Mouse (Mus musculus): Measurements from ENCODE around the gene Gm4131. TPM values are rescaled to one million over a fixed set of nuclear protein-coding genes. Genes with fewer than 3 reads are reported as not detected.
A peak's percentile ranks its signal among the peaks of the same experiment; 100 is the strongest.

Gm4131 gene
- polyA plus RNA-seq, 1 experiment from 2014 or later = not detected

- no peak overlapping the region for H3K4me3 ChIP-seq (ENCODE audit: low read depth, low read length)
These were observed 9.6 kb downstream of the Gm4131 start for GRCm38 (mm10) chr14:62557111-62557510.

GRCm38 (mm10) chr14:62555840-62556810 is 10.6 kb downstream of the Gm4131 start:
- H3K4me1 ChIP-seq (ENCODE audit: control insufficient read depth, insufficient read depth, low read length) = peaks cover 5% of the 10 kb centered on the region; the same call in 1 of the 2 replicates
- H3K4me3 ChIP-seq (ENCODE audit: low read depth, low read length) = peak overlapping the region; percentile 53
- peaks cover 20% of the 10 kb centered on the region for H3K27me3 ChIP-seq (ENCODE audit: control insufficient read depth, insufficient read depth, low read length)
- ATAC-seq (ENCODE audit: insufficient number of reproducible peaks, low FRiP score, low TSS enrichment, low read depth) = peak; percentile 47; the same call in 1 of the 2 replicates
- H3K27ac ChIP-seq (replicated peaks; ENCODE audit: low read depth, low read length) = no peak overlapping the region
- peak overlapping the region; percentile 96 for H3K4me2 ChIP-seq (ENCODE audit: low read depth, severe bottlenecking)
- H3K9me3 ChIP-seq (ENCODE audit: control insufficient read depth, low read length) = no peaks in the 10 kb centered on the region
- no peaks in the 10 kb centered on the region for H3K36me3 ChIP-seq (ENCODE audit: control insufficient read depth, insufficient read depth, low read length)
- WGBS = 14% methylated on average over 33 of the region's 38 CpGs
- DNase-seq (ENCODE audit: low spot score) = no peak
- H3K9ac ChIP-seq (ENCODE audit: low read length) = peak overlapping the region; percentile 60

More at GRCm38 (mm10) chr14:62557111-62557510, 9.6 kb downstream of the Gm4131 start:
- no peak overlapping the region for H3K27ac ChIP-seq (replicated peaks; ENCODE audit: low read depth, low read length)
- no peak for ATAC-seq (ENCODE audit: insufficient number of reproducible peaks, low FRiP score, low TSS enrichment, low read depth)
- H3K4me2 ChIP-seq (ENCODE audit: low read depth, severe bottlenecking) = no peak overlapping the region
- peaks cover 20% of the 10 kb centered on the region for H3K27me3 ChIP-seq (ENCODE audit: control insufficient read depth, insufficient read depth, low read length)
- no peak overlapping the region for H3K9ac ChIP-seq (ENCODE audit: low read length)
- no peaks in the 10 kb centered on the region for H3K36me3 ChIP-seq (ENCODE audit: control insufficient read depth, insufficient read depth, low read length)
- peaks cover 5% of the 10 kb centered on the region; the same call in 1 of the 2 replicates for H3K4me1 ChIP-seq (ENCODE audit: control insufficient read depth, insufficient read depth, low read length)
- no peak for DNase-seq (ENCODE audit: low spot score)
- no peaks in the 10 kb centered on the region for H3K9me3 ChIP-seq (ENCODE audit: control insufficient read depth, low read length)
- 80% methylated on average over 3 of the region's 3 CpGs for WGBS

- H3K4me2 ChIP-seq (ENCODE audit: low read depth, severe bottlenecking) = peak within 1 kb of the TSS; percentile 96
- 1% methylated on average over 49 of the region's 51 CpGs for WGBS
- H3K4me1 ChIP-seq (ENCODE audit: control insufficient read depth, insufficient read depth, low read length) = peaks cover 5% of the 10 kb centered on the region; the same call in 1 of the 2 replicates
- peaks cover 20% of the 10 kb centered on the region for H3K27me3 ChIP-seq (ENCODE audit: control insufficient read depth, insufficient read depth, low read length)
- peak within 1 kb of the TSS; percentile 60 for H3K9ac ChIP-seq (ENCODE audit: low read length)
- peak; percentile 76 for DNase-seq (ENCODE audit: low spot score)
- H3K4me3 ChIP-seq (ENCODE audit: low read depth, low read length) = peak within 1 kb of the TSS; percentile 53
- no peaks in the 10 kb centered on the region for H3K36me3 ChIP-seq (ENCODE audit: control insufficient read depth, insufficient read depth, low read length)
- no peaks in the 10 kb centered on the region for H3K9me3 ChIP-seq (ENCODE audit: control insufficient read depth, low read length)
- no peak within 1 kb of the TSS for H3K27ac ChIP-seq (replicated peaks; ENCODE audit: low read depth, low read length)
- peak; percentile 82 for ATAC-seq (ENCODE audit: insufficient number of reproducible peaks, low FRiP score, low TSS enrichment, low read depth)
These were observed 11.4 kb downstream of the Gm4131 start, which contains the start of gene Fam124a for GRCm38 (mm10) chr14:62555309-62555829. TSS of gene Fam124a (plus strand) at chr14:62555737.

- peaks cover 5% of the 10 kb centered on the region; the same call in 1 of the 2 replicates for H3K4me1 ChIP-seq (ENCODE audit: control insufficient read depth, insufficient read depth, low read length)
- no peak overlapping the region for H3K4me2 ChIP-seq (ENCODE audit: low read depth, severe bottlenecking)
- WGBS = 82% methylated on average over 5 of the region's 5 CpGs
- no peak overlapping the region for H3K27ac ChIP-seq (replicated peaks; ENCODE audit: low read depth, low read length)
- no peak overlapping the region for H3K9ac ChIP-seq (ENCODE audit: low read length)
- no peak for DNase-seq (ENCODE audit: low spot score)
- H3K9me3 ChIP-seq (ENCODE audit: control insufficient read depth, low read length) = no peaks in the 10 kb centered on the region
- H3K4me3 ChIP-seq (ENCODE audit: low read depth, low read length) = no peak overlapping the region
- no peak for ATAC-seq (ENCODE audit: insufficient number of reproducible peaks, low FRiP score, low TSS enrichment, low read depth)
- H3K27me3 ChIP-seq (ENCODE audit: control insufficient read depth, insufficient read depth, low read length) = peaks cover 20% of the 10 kb centered on the region
- no peaks in the 10 kb centered on the region for H3K36me3 ChIP-seq (ENCODE audit: control insufficient read depth, insufficient read depth, low read length)
These were observed 12.9 kb downstream of the Gm4131 start for GRCm38 (mm10) chr14:62553786-62554185.

GRCm38 (mm10) chr14:62552771-62553170 is 13.9 kb downstream of the Gm4131 start:
- H3K27me3 ChIP-seq (ENCODE audit: control insufficient read depth, insufficient read depth, low read length) = peaks cover 20% of the 10 kb centered on the region
- H3K4me1 ChIP-seq (ENCODE audit: control insufficient read depth, insufficient read depth, low read length) = peaks cover 5% of the 10 kb centered on the region; the same call in 1 of the 2 replicates
- no peak overlapping the region for H3K9ac ChIP-seq (ENCODE audit: low read length)
- WGBS = 90% methylated on average over 4 of the region's 4 CpGs
- no peak overlapping the region for H3K4me2 ChIP-seq (ENCODE audit: low read depth, severe bottlenecking)
- ATAC-seq (ENCODE audit: insufficient number of reproducible peaks, low FRiP score, low TSS enrichment, low read depth) (no peak), DNase-seq (ENCODE audit: low spot score) (no peak)
- no peak overlapping the region for H3K4me3 ChIP-seq (ENCODE audit: low read depth, low read length)
- H3K36me3 ChIP-seq (ENCODE audit: control insufficient read depth, insufficient read depth, low read length) = no peaks in the 10 kb centered on the region
- no peak overlapping the region for H3K27ac ChIP-seq (replicated peaks; ENCODE audit: low read depth, low read length)
- H3K9me3 ChIP-seq (ENCODE audit: control insufficient read depth, low read length) = no peaks in the 10 kb centered on the region

GRCm38 (mm10) chr14:62550121-62550520 is 16.6 kb downstream of the Gm4131 start:
- no peak overlapping the region for H3K4me2 ChIP-seq (ENCODE audit: low read depth, severe bottlenecking)
- H3K36me3 ChIP-seq (ENCODE audit: control insufficient read depth, insufficient read depth, low read length) = no peaks in the 10 kb centered on the region
- H3K27me3 ChIP-seq (ENCODE audit: control insufficient read depth, insufficient read depth, low read length) = peaks cover 3% of the 10 kb centered on the region; the same call in 1 of the 2 replicates
- no peak overlapping the region for H3K4me3 ChIP-seq (ENCODE audit: low read depth, low read length)
- no peak overlapping the region for H3K27ac ChIP-seq (replicated peaks; ENCODE audit: low read depth, low read length)
- no peaks in the 10 kb centered on the region for H3K4me1 ChIP-seq (ENCODE audit: control insufficient read depth, insufficient read depth, low read length)
- no peak overlapping the region for H3K9ac ChIP-seq (ENCODE audit: low read length)
- WGBS = 48% methylated on average over 4 of the region's 4 CpGs
- DNase-seq (ENCODE audit: low spot score) (no peak), ATAC-seq (ENCODE audit: insufficient number of reproducible peaks, low FRiP score, low TSS enrichment, low read depth) (no peak)
- H3K9me3 ChIP-seq (ENCODE audit: control insufficient read depth, low read length) = no peaks in the 10 kb centered on the region

- Histone ChIP-seq H3K4me3 (ENCODE audit: low read depth, low read length) (no peak overlapping the region), H3K9ac (ENCODE audit: low read length) (no peak overlapping the region), H3K4me1 (ENCODE audit: control insufficient read depth, insufficient read depth, low read length) (no peaks in the 10 kb centered on the region), H3K9me3 (ENCODE audit: control insufficient read depth, low read length) (no peaks in the 10 kb centered on the region), H3K27me3 (ENCODE audit: control insufficient read depth, insufficient read depth, low read length) (no peaks in the 10 kb centered on the region), H3K36me3 (ENCODE audit: control insufficient read depth, insufficient read depth, low read length) (no peaks in the 10 kb centered on the region), H3K4me2 (ENCODE audit: low read depth, severe bottlenecking) (no peak overlapping the region), H3K27ac (replicated peaks; ENCODE audit: low read depth, low read length) (no peak overlapping the region)
- WGBS = 51% methylated on average over 4 of the region's 4 CpGs
- DNase-seq (ENCODE audit: low spot score) = no peak
- no peak for ATAC-seq (ENCODE audit: insufficient number of reproducible peaks, low FRiP score, low TSS enrichment, low read depth)
These were observed 20.0 kb downstream of the Gm4131 start for GRCm38 (mm10) chr14:62546746-62547145.

GRCm38 (mm10) chr14:62546296-62546695 is 20.4 kb downstream of the Gm4131 start:
- no peaks in the 10 kb centered on the region for H3K36me3 ChIP-seq (ENCODE audit: control insufficient read depth, insufficient read depth, low read length)
- no peak overlapping the region for H3K27ac ChIP-seq (replicated peaks; ENCODE audit: low read depth, low read length)
- no peaks in the 10 kb centered on the region for H3K4me1 ChIP-seq (ENCODE audit: control insufficient read depth, insufficient read depth, low read length)
- no peaks in the 10 kb centered on the region for H3K9me3 ChIP-seq (ENCODE audit: control insufficient read depth, low read length)
- H3K4me3 ChIP-seq (ENCODE audit: low read depth, low read length) = no peak overlapping the region
- H3K4me2 ChIP-seq (ENCODE audit: low read depth, severe bottlenecking) = no peak overlapping the region
- no peak for ATAC-seq (ENCODE audit: insufficient number of reproducible peaks, low FRiP score, low TSS enrichment, low read depth)
- WGBS = 90% methylated on average over 6 of the region's 6 CpGs
- DNase-seq (ENCODE audit: low spot score) = no peak
- H3K9ac ChIP-seq (ENCODE audit: low read length) = no peak overlapping the region
- no peaks in the 10 kb centered on the region for H3K27me3 ChIP-seq (ENCODE audit: control insufficient read depth, insufficient read depth, low read length)

All from limb, embryonic 11.5 days (tissue).